Mouse (Mus musculus): ENCODE results near the gene AC170998.1. TPM values are rescaled to one million over a fixed set of nuclear protein-coding genes. Genes with fewer than 3 reads are reported as not detected.
A peak's percentile ranks its signal among the peaks of the same experiment; 100 is the strongest.

AC170998.1 gene
- 2.7 and 6.1 TPM in 2 replicates for polyA plus RNA-seq (2011; ENCODE audit: insufficient read depth, insufficient read length, low replicate concordance, missing spikeins)

GRCm38 (mm10) chr17:28725783-28726182 lies at the start of gene AC170998.1:
Gene AC170998.1, plus strand, starts transcription at chr17:28726083.
- Histone ChIP-seq H3K4me3 (replicated peaks; ENCODE audit: control insufficient read depth, low read depth, low read length) (no peak within 1 kb of the TSS), H3K27ac (ENCODE audit: control insufficient read depth, insufficient read depth, low read depth, low read length, poor library complexity) (no peak within 1 kb of the TSS), H3K4me1 (ENCODE audit: control insufficient read depth, insufficient read depth, low read length) (no peaks in the 10 kb centered on the region; the same call in 1 of the 2 replicates)
- 83% methylated on average over 4 of the region's 4 CpGs for whole genome bisulfite sequencing
- TF ChIP-seq POLR2A (IDR thresholded peaks at IDR 0.05; ENCODE audit: borderline replicate concordance, control insufficient read depth, low read depth, low read length) (no peak), CTCF (IDR thresholded peaks at IDR 0.05; ENCODE audit: control insufficient read depth, insufficient read depth, low read length) (no peak)

- TF ChIP-seq POLR2A (IDR thresholded peaks at IDR 0.05; ENCODE audit: borderline replicate concordance, control insufficient read depth, low read depth, low read length): no peak
- peak overlapping the region; percentile 25 for H3K4me3 ChIP-seq (replicated peaks; ENCODE audit: control insufficient read depth, low read depth, low read length)
- peaks cover 8% of the 10 kb centered on the region; the same call in 1 of the 2 replicates for H3K4me1 ChIP-seq (ENCODE audit: control insufficient read depth, insufficient read depth, low read length)
- WGBS: 46% methylated on average over 13 of the region's 13 CpGs
- H3K27ac ChIP-seq (ENCODE audit: control insufficient read depth, insufficient read depth, low read depth, low read length, poor library complexity): peak overlapping the region; percentile 83
These were observed 43.4 kb upstream of the AC170998.1 start for GRCm38 (mm10) chr17:28682311-28683084.

- peak overlapping the region; percentile 66; the same call in 1 of the 2 replicates for H3K27ac ChIP-seq (ENCODE audit: control insufficient read depth, insufficient read depth, low read depth, low read length, poor library complexity)
- H3K4me1 ChIP-seq (ENCODE audit: control insufficient read depth, insufficient read depth, low read length): peaks cover 7% of the 10 kb centered on the region; the same call in 1 of the 2 replicates
- TF ChIP-seq POLR2A (IDR thresholded peaks at IDR 0.05; ENCODE audit: borderline replicate concordance, control insufficient read depth, low read depth, low read length) (no peak), CTCF (IDR thresholded peaks at IDR 0.05; ENCODE audit: control insufficient read depth, insufficient read depth, low read length) (no peak)
- H3K4me3 ChIP-seq (replicated peaks; ENCODE audit: control insufficient read depth, low read depth, low read length): no peak overlapping the region
- WGBS: 44% methylated on average over 1 of the region's 1 CpGs
These were observed 42.3 kb upstream of the AC170998.1 start for GRCm38 (mm10) chr17:28683601-28684000.

GRCm38 (mm10) chr17:28684631-28685030 lies 41.3 kb upstream of the AC170998.1 start:
- Histone ChIP-seq H3K27ac (ENCODE audit: control insufficient read depth, insufficient read depth, low read depth, low read length, poor library complexity) (no peak overlapping the region), H3K4me1 (ENCODE audit: control insufficient read depth, insufficient read depth, low read length) (peaks cover 7% of the 10 kb centered on the region; the same call in 1 of the 2 replicates), H3K4me3 (replicated peaks; ENCODE audit: control insufficient read depth, low read depth, low read length) (no peak overlapping the region)
- 87% methylated on average over 19 of the region's 19 CpGs for WGBS
- TF ChIP-seq CTCF (IDR thresholded peaks at IDR 0.05; ENCODE audit: control insufficient read depth, insufficient read depth, low read length) (no peak), POLR2A (IDR thresholded peaks at IDR 0.05; ENCODE audit: borderline replicate concordance, control insufficient read depth, low read depth, low read length) (no peak)

- TF ChIP-seq POLR2A (IDR thresholded peaks at IDR 0.05; ENCODE audit: borderline replicate concordance, control insufficient read depth, low read depth, low read length) (no peak), CTCF (IDR thresholded peaks at IDR 0.05; ENCODE audit: control insufficient read depth, insufficient read depth, low read length) (no peak)
- H3K4me1 ChIP-seq (ENCODE audit: control insufficient read depth, insufficient read depth, low read length): peaks cover 5% of the 10 kb centered on the region; the same call in 1 of the 2 replicates
- no peak overlapping the region for H3K4me3 ChIP-seq (replicated peaks; ENCODE audit: control insufficient read depth, low read depth, low read length)
- no peak overlapping the region for H3K27ac ChIP-seq (ENCODE audit: control insufficient read depth, insufficient read depth, low read depth, low read length, poor library complexity)
- 12% methylated on average over 4 of the region's 4 CpGs for WGBS
These were observed 38.5 kb upstream of the AC170998.1 start for GRCm38 (mm10) chr17:28687354-28687753.

GRCm38 (mm10) chr17:28689586-28690283 lies 36.1 kb upstream of the AC170998.1 start, which contains the start of gene Slc26a8:
Gene Slc26a8, minus strand, starts transcription at chr17:28690233.
- TF ChIP-seq CTCF (IDR thresholded peaks at IDR 0.05; ENCODE audit: control insufficient read depth, insufficient read depth, low read length) (no peak), POLR2A (IDR thresholded peaks at IDR 0.05; ENCODE audit: borderline replicate concordance, control insufficient read depth, low read depth, low read length) (0 out of 2 replicates have a peak, but pooled peaks have one; percentile 29)
- Histone ChIP-seq H3K27ac (ENCODE audit: control insufficient read depth, insufficient read depth, low read depth, low read length, poor library complexity) (peak within 1 kb of the TSS; percentile 97), H3K4me1 (ENCODE audit: control insufficient read depth, insufficient read depth, low read length) (peaks cover 1% of the 10 kb centered on the region; the same call in 1 of the 2 replicates), H3K4me3 (replicated peaks; ENCODE audit: control insufficient read depth, low read depth, low read length) (peak within 1 kb of the TSS; percentile 61)
- WGBS: 6% methylated on average over 40 of the region's 40 CpGs

- WGBS: under 1% methylated on average over 86 of the region's 86 CpGs
- Histone ChIP-seq H3K4me3 (replicated peaks; ENCODE audit: control insufficient read depth, low read depth, low read length) (peak within 1 kb of the TSS; percentile 86), H3K4me1 (ENCODE audit: control insufficient read depth, insufficient read depth, low read length) (peaks cover 1% of the 10 kb centered on the region; the same call in 1 of the 2 replicates), H3K27ac (ENCODE audit: control insufficient read depth, insufficient read depth, low read depth, low read length, poor library complexity) (peak within 1 kb of the TSS; percentile 97)
- TF ChIP-seq CTCF (IDR thresholded peaks at IDR 0.05; ENCODE audit: control insufficient read depth, insufficient read depth, low read length) (peak; percentile 82), POLR2A (IDR thresholded peaks at IDR 0.05; ENCODE audit: borderline replicate concordance, control insufficient read depth, low read depth, low read length) (peak; percentile 91)
These were observed 34.9 kb upstream of the AC170998.1 start, which contains the start of gene Mapk14 for GRCm38 (mm10) chr17:28690776-28691686. Gene Mapk14, plus strand, starts transcription at chr17:28691329.

Measured in bone marrow, adult 2 months (tissue).